Mouse (Mus musculus) forebrain, embryonic 12.5 days (tissue): ENCODE measurements around the gene Map4k1. TPM values are rescaled to one million over a fixed set of nuclear protein-coding genes. Genes with fewer than 3 reads are reported as not detected.

ENCODE experiments used
- ATAC-seq: fragments of 200-750 bp; cut with Nextera tagmentation; 2 replicates; pipeline ENCODE4 v1.8.0; 2017; ENCODE audit warnings: moderate TSS enrichment; ENCODE audit not compliant: low FRiP score
- H3K27ac ChIP-seq: fragments of 300-500 bp; sonication (generic); 2 replicates; pipeline ENCODE4 v1.5.1; 2016; ENCODE audit warnings: mild to moderate bottlenecking
- H3K27me3 ChIP-seq: fragments of 300-500 bp; sonication (generic); 2 replicates; pipeline ENCODE4 v1.6.1; 2016; ENCODE audit warnings: mild to moderate bottlenecking
- H3K36me3 ChIP-seq: fragments of 300-500 bp; sonication (generic); replicated peaks from 2 replicates; pipeline ENCODE4 v1.6.1; 2016; ENCODE audit warnings: mild to moderate bottlenecking
- H3K4me1 ChIP-seq: fragments of 300-500 bp; sonication (generic); 2 replicates; pipeline ENCODE4 v1.6.1; 2016
- H3K4me2 ChIP-seq: fragments of 300-500 bp; sonication (generic); 2 replicates; pipeline ENCODE4 v1.6.1; 2016; ENCODE audit warnings: mild to moderate bottlenecking, moderate library complexity
- H3K4me3 ChIP-seq: fragments of 300-500 bp; sonication (generic); replicated peaks from 2 replicates; pipeline ENCODE4 v1.5.1; 2016; ENCODE audit warnings: mild to moderate bottlenecking
- H3K9ac ChIP-seq: fragments of 300-500 bp; sonication (generic); 2 replicates; pipeline ENCODE4 v1.6.1; 2016; ENCODE audit warnings: mild to moderate bottlenecking
- H3K9me3 ChIP-seq: fragments of 300-500 bp; sonication (generic); 2 replicates; pipeline ENCODE4 v1.6.1; 2016
- WGBS: fragments of 180-500 bp; shearing (Covaris S2); methylation state at CpG from one replicate; pipeline ENCODE4 v1.1.7; 2016; 5-methylcytosine and 5-hydroxymethylcytosine counted together
- polyA plus RNA-seq: library from polyadenylated mRNA; unstranded; fragments of >200 nt; fragmentation: Nextera tagmentation; extraction: Ambion mirVana; gene quantifications from 2 replicates; pipeline ENCODE4 v1.2.1, GENCODE M21; 2016

Map4k1 gene
- polyA plus RNA-seq, 1 experiment from 2014 or later: 5.7 TPM

- H3K9me3 ChIP-seq: no peaks in the 10 kb centered on the region
- no peak for ATAC-seq
- H3K4me2 ChIP-seq: no peak overlapping the region
- H3K4me3 ChIP-seq: no peak overlapping the region
- peaks cover 65% of the 10 kb centered on the region for H3K4me1 ChIP-seq
- no peak overlapping the region for H3K9ac ChIP-seq
- H3K27me3 ChIP-seq: no peaks in the 10 kb centered on the region
- H3K27ac ChIP-seq: no peak overlapping the region
- H3K36me3 ChIP-seq: peaks cover 3% of the 10 kb centered on the region
- WGBS: 80% methylated on average over 6 of the region's 6 CpGs
These were observed 24.6 kb upstream of the Map4k1 start for GRCm38 (mm10) chr7:28957286-28957685.

GRCm38 (mm10) chr7:28957997-28958725 is 23.7 kb upstream of the Map4k1 start:
- Histone ChIP-seq H3K27ac (no peak overlapping the region), H3K9me3 (no peaks in the 10 kb centered on the region), H3K27me3 (no peaks in the 10 kb centered on the region), H3K9ac (no peak overlapping the region), H3K4me1 (peaks cover 61% of the 10 kb centered on the region), H3K36me3 (peaks cover 3% of the 10 kb centered on the region), H3K4me2 (no peak overlapping the region), H3K4me3 (no peak overlapping the region)
- WGBS: 68% methylated on average over 1 of the region's 1 CpGs
- no peak for ATAC-seq

GRCm38 (mm10) chr7:28958770-28959169 is 23.1 kb upstream of the Map4k1 start:
- 56% methylated on average over 1 of the region's 1 CpGs for WGBS
- Histone ChIP-seq H3K9ac (no peak overlapping the region), H3K4me2 (no peak overlapping the region), H3K4me3 (no peak overlapping the region), H3K27me3 (no peaks in the 10 kb centered on the region), H3K36me3 (peaks cover 3% of the 10 kb centered on the region), H3K4me1 (peaks cover 55% of the 10 kb centered on the region), H3K27ac (no peak overlapping the region), H3K9me3 (no peaks in the 10 kb centered on the region)
- no peak for ATAC-seq

DNA sequence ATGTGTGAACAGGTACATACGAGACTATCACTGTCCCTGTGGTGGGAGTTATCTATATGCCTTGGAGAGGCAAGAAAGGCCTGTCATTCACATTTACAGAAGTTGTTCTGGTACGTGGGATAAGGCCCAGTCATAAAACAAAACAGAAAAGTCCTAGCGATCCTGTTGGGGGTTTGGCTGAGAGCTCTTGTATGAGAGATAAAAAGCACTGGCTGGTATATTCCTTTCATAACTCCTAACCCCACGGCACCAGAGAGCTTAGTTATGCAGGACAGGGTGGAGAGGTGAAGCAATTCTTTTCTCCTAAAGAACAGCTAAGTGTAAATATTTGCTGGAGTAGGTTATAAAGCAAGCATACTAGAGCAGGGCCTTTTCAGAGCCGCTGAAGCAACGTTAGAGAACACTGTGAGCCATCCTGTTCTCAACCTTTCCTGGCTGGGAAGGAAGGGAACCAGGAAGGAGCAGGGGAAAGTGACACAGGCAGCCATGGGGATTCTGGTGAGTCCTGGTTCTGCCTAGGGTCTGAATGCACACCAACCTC is 22.3 kb upstream of the Map4k1 start:
- 45% methylated on average over 6 of the region's 6 CpGs for WGBS
- Histone ChIP-seq H3K4me1 (peaks cover 50% of the 10 kb centered on the region), H3K4me2 (peak overlapping the region; percentile 83), H3K9me3 (no peaks in the 10 kb centered on the region), H3K9ac (peak overlapping the region; percentile 98; the same call in 1 of the 2 replicates), H3K4me3 (0 out of 2 replicates have a peak overlapping the region, but pooled peaks have one; percentile 14), H3K36me3 (peaks cover 3% of the 10 kb centered on the region), H3K27ac (no peak overlapping the region), H3K27me3 (no peaks in the 10 kb centered on the region)
- no peak for ATAC-seq

GRCm38 (mm10) chr7:28960354-28961046 is 21.4 kb upstream of the Map4k1 start:
- H3K27ac ChIP-seq: no peak overlapping the region
- H3K9ac ChIP-seq: peak overlapping the region; percentile 98
- H3K27me3 ChIP-seq: no peaks in the 10 kb centered on the region
- H3K9me3 ChIP-seq: no peaks in the 10 kb centered on the region
- peaks cover 41% of the 10 kb centered on the region for H3K4me1 ChIP-seq
- ATAC-seq: no peak
- peak overlapping the region; percentile 78 for H3K4me3 ChIP-seq
- peaks cover 3% of the 10 kb centered on the region; the same call in 1 of the 2 replicates for H3K36me3 ChIP-seq
- 31% methylated on average over 9 of the region's 9 CpGs for whole genome bisulfite sequencing
- H3K4me2 ChIP-seq: peak overlapping the region; percentile 83

DNA sequence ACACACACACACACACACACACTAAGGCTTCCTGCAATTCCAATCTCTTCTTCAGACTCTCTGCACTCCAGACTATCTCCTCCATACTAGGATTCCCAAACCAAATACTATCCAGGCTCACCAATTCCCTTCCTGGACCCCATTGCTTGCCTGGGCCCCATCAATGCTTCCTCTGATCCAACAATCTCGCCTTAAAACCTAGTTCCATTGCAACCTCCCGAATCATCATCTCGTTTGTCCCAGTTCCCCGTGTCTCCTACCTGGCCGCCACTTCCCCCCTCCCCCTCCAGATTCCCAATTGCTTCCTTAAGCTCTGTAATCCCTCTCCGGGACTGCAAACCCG is 20.3 kb upstream of the Map4k1 start:
- no peaks in the 10 kb centered on the region for H3K27me3 ChIP-seq
- no peaks in the 10 kb centered on the region for H3K9me3 ChIP-seq
- peak overlapping the region; percentile 83 for H3K4me2 ChIP-seq
- ATAC-seq: peak; percentile 1; the same call in 1 of the 2 replicates
- peak overlapping the region; percentile 78 for H3K4me3 ChIP-seq
- WGBS: under 1% methylated on average over 7 of the region's 7 CpGs
- H3K9ac ChIP-seq: peak overlapping the region; percentile 98
- H3K27ac ChIP-seq: peak overlapping the region; percentile 86
- H3K36me3 ChIP-seq: no peaks in the 10 kb centered on the region
- H3K4me1 ChIP-seq: peaks cover 40% of the 10 kb centered on the region

DNA sequence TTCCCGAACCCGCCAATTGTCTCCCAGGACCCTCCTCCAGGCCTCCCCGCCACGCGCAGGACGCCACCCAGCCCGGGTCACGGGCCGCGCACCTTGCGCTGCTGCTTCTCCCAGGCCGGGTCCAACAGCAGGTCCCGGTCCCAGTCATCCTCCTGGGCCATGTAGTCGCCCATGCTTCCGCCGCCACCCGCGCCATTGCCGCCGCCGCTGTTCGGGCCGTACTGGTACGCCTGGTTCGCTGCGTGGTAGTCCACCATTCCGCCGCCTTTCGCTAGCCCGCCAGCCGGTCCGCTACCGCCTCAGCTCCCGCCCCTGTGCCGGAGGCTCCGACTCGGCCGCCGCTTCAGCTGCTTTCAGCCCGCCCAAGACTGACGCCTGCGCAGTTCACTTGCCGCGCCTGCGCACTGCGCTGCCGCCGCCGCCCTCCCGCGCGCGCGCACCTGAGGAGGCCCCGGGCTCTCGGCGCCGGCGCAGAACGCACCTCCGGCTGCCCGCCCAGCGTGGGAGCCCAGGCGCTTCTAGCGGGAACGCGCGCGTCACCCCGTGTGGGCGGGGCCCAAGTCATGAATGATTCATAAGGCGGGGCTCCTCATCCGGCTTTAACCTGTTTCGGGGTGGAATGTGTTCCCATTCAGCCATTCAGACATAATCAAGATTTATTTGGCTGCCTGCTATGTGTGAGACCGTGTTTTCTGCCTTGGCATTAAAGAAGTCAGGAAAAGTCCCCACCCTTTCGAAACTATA is 19.8 kb upstream of the Map4k1 start, which contains the start of gene Actn4:
Actn4 (minus strand) TSS at position 414 of the 744 bp plus-strand sequence.
- Histone ChIP-seq H3K27me3 (no peaks in the 10 kb centered on the region), H3K36me3 (no peaks in the 10 kb centered on the region), H3K27ac (peak within 1 kb of the TSS; percentile 86), H3K4me3 (peak within 1 kb of the TSS; percentile 78), H3K4me2 (peak within 1 kb of the TSS; percentile 83), H3K4me1 (peaks cover 38% of the 10 kb centered on the region), H3K9ac (peak within 1 kb of the TSS; percentile 98), H3K9me3 (no peaks in the 10 kb centered on the region)
- ATAC-seq: peak; percentile 93
- under 1% methylated on average over 71 of the region's 76 CpGs for WGBS

DNA sequence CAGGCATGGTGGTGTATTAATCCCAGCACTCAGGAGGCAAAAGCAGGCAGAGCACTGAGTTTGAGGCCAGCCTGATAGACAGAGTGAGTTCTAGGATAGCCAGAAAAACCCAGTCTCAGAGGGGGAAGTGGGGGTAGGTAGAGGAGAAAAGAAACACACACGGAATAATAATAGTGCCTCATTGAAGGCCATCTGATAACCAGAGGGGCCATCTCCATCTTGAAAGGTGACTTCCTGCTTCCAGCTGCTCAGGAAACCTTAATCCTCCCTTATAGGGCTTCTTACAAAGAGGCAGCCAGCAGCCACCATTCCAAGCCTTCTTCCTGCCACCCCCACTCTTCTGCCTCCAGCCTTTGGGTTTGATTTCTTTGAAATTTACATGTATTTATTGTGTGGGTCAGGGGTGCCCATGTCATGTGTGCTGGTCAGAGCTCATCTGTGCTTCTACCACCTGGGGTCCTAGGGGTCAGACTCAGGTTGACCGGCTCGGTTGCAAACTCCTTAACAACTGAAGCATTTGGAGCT is 18.4 kb upstream of the Map4k1 start:
- Histone ChIP-seq H3K27ac (no peak overlapping the region), H3K36me3 (no peaks in the 10 kb centered on the region), H3K9me3 (no peaks in the 10 kb centered on the region), H3K9ac (no peak overlapping the region), H3K4me2 (no peak overlapping the region), H3K4me3 (no peak overlapping the region), H3K4me1 (peaks cover 34% of the 10 kb centered on the region), H3K27me3 (no peaks in the 10 kb centered on the region)
- ATAC-seq: no peak
- 77% methylated on average over 3 of the region's 3 CpGs for WGBS

DNA sequence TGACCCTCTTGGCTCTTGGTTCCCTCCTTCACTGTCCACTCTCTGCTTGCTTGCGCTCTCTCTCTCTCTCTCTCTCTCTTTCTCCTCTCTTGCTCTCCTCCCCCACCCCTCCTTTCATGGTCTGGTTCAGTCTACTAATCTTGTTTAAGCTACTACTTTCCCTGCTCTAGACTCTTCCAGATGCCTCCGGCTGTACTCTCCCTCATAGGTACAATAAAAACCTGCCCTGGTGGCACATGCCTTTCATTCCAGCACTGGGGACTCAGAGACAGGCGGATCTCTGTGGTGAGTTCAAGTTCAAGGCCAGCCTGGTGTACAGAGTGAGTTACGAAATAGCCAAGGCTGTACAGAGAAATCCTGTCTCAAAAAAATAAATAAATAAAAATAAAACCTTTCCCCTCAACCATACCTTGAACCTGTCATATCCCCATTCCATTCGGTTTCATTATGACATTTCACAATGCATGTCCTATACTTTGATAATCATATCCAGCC is 16.5 kb upstream of the Map4k1 start:
- WGBS: 82% methylated on average over 5 of the region's 5 CpGs
- H3K9me3 ChIP-seq: no peaks in the 10 kb centered on the region
- H3K4me3 ChIP-seq: no peak overlapping the region
- peaks cover 15% of the 10 kb centered on the region for H3K36me3 ChIP-seq
- no peak overlapping the region for H3K27ac ChIP-seq
- ATAC-seq: no peak
- no peaks in the 10 kb centered on the region for H3K27me3 ChIP-seq
- H3K4me2 ChIP-seq: no peak overlapping the region
- peaks cover 15% of the 10 kb centered on the region for H3K4me1 ChIP-seq
- no peak overlapping the region for H3K9ac ChIP-seq

DNA sequence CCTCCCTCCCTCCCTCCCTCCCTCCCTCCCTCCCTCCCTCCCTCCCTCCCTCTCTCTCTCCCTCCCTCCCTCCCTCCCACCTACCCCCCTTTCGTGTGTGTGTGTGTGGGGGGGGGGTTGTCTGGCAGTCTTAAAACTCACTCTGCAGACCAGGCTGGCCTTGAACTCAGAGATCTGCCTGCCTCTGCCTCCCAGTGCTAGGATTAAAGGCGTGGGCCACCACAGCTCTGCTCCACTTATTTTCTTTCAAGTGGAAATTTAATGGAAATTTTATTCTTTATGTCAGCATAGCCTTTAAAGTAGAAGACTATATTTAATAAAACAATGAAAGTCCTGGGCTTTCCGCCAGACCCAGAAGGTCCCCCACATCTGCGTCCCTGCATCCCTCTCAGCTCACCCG is 15.7 kb upstream of the Map4k1 start:
- H3K4me3 ChIP-seq: no peak overlapping the region
- no peak for ATAC-seq
- H3K9me3 ChIP-seq: no peaks in the 10 kb centered on the region
- no peak overlapping the region for H3K9ac ChIP-seq
- peaks cover 23% of the 10 kb centered on the region for H3K36me3 ChIP-seq
- no peak overlapping the region for H3K4me2 ChIP-seq
- H3K4me1 ChIP-seq: peaks cover 7% of the 10 kb centered on the region
- H3K27me3 ChIP-seq: no peaks in the 10 kb centered on the region
- no peak overlapping the region for H3K27ac ChIP-seq
- WGBS: 83% methylated on average over 4 of the region's 5 CpGs

DNA sequence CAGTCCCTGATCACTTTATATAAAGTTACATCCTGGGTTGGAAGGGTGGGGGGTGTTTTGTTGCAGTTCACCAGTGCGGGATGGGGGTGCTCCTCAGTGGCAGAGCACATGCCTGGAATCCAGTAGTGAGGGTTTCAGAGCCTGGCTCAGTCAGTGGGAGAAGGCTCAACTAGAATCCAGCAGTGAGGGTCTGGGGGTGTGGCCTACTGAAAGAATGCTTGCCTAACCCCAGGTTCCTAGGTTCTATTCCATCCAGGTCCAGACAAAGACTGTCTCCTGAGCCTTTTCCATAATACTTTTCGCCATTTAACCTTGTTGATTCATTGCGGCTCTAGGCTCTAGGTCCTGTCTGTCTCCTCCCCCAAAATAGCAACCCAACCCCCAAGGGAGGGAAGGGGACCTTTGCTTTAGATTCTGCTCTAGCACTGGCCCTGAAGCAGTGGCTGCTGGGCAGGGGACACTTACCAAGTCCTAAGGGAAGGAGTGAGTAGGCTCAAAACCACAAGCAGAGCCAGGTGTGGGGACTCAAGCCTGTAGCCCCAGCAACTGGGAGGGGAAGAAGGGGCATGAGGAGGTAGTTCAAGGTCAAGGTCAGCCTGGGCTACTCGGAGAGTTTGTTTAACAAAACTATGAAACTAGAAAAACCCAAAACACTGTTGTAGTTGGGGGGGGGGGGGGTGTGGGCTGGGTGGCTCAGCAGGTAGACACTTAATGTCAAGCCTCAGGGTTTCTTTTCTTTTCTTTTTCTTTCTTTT is 14.9 kb upstream of the Map4k1 start:
- 69% methylated on average over 4 of the region's 4 CpGs for WGBS
- H3K4me2 ChIP-seq: no peak overlapping the region
- H3K27me3 ChIP-seq: no peaks in the 10 kb centered on the region
- no peaks in the 10 kb centered on the region for H3K9me3 ChIP-seq
- H3K9ac ChIP-seq: no peak overlapping the region
- H3K27ac ChIP-seq: no peak overlapping the region
- no peak overlapping the region for H3K4me3 ChIP-seq
- H3K36me3 ChIP-seq: peaks cover 30% of the 10 kb centered on the region
- peaks cover 4% of the 10 kb centered on the region; the same call in 1 of the 2 replicates for H3K4me1 ChIP-seq
- ATAC-seq: no peak
